Mouse (Mus musculus) macrophage (primary cell): ENCODE data around the gene Rab26. TPM values are rescaled to one million over a fixed set of nuclear protein-coding genes. Genes with fewer than 3 reads are reported as not detected.
A peak's percentile ranks its signal among the peaks of the same experiment; 100 is the strongest.

Experiments
- H3K27ac ChIP-seq: fragments of 350-480 bp; formaldehyde crosslinking; 2 replicates; pipeline ENCODE4 v1.9.0; 2021
- H3K36me3 ChIP-seq: fragments of 350-480 bp; formaldehyde crosslinking; 2 replicates; pipeline ENCODE4 v1.9.0; 2021; ENCODE audit errors: inconsistent target
- H3K4me3 ChIP-seq: fragments of 350-480 bp; formaldehyde crosslinking; 2 replicates; pipeline ENCODE4 v1.9.0; 2021; ENCODE audit errors: inconsistent target
- H3K79me2 ChIP-seq: fragments of 350-480 bp; formaldehyde crosslinking; 2 replicates; pipeline ENCODE4 v1.9.0; 2021; ENCODE audit errors: inconsistent target
- WGBS: methylation state at CpG from one replicate; pipeline ENCODE4 v1.1.7; 2026; ENCODE audit warnings: inconsistent platforms; ENCODE audit not compliant: missing documents; 5-methylcytosine and 5-hydroxymethylcytosine counted together
- polyA plus RNA-seq: library from polyadenylated mRNA; stranded (reverse); fragments of 250-400 nt; gene quantifications from 3 replicates; pipeline ENCODE4 v1.2.4, GENCODE M21; 2018; ENCODE audit warnings: inconsistent platforms

The Rab26 gene
- polyA plus RNA-seq, 1 experiment from 2014 or later: not detected

- no peak overlapping the region for H3K27ac ChIP-seq
- 21% methylated on average over 4 of the region's 4 CpGs for WGBS
- H3K79me2 ChIP-seq: peaks cover 81% of the 10 kb centered on the region; the same call in 1 of the 2 replicates
- H3K4me3 ChIP-seq: no peak overlapping the region
- no peaks in the 10 kb centered on the region for H3K36me3 ChIP-seq
Observed at GRCm38 (mm10) chr17:24558600-24559099, 24.6 kb upstream of the Rab26 start.

DNA sequence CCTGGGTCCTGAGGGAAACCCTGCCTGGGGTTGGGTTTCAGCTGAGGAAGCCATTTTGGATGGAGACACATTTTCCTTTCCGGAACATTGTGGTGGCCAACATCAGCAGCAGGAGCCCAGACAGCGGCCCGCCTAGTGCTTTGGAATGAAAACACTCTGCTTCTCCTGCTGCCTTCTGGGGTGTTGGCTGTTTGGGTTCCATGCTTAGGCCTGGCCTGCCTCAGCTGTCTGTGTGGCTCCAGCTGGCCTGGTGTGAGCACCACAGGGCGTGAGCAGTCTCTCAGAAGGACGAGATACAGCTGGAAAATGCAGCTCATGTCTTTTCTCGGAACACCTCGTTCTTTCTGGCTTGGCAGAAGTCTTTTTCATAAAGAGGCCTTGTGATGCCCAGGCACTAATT is 23.1 kb upstream of the Rab26 start:
- Histone ChIP-seq H3K4me3 (no peak overlapping the region), H3K36me3 (no peaks in the 10 kb centered on the region), H3K27ac (no peak overlapping the region), H3K79me2 (peaks cover 85% of the 10 kb centered on the region; the same call in 1 of the 2 replicates)
- 98% methylated on average over 7 of the region's 7 CpGs for WGBS

DNA sequence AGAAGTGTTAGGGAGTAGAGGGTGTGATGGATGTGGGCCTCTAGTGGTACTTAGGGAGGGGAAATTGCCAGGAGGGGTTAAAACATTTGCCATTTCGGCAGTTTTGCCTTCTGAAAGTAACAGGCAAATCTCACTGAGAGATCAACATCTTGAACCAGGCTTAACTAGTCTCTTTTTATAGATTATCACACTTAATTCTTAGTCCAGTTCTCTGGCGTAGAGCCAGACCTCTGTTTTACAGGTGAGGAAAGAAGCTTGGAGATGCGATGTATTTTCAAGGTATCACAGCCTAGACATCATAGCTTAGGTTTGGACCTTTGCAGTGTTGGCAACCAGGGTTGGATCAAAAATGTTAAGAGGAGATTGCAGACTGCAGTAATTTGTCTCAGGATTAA is 17.0 kb upstream of the Rab26 start:
- no peak overlapping the region for H3K27ac ChIP-seq
- WGBS: 81% methylated on average over 3 of the region's 3 CpGs
- peaks cover 55% of the 10 kb centered on the region for H3K79me2 ChIP-seq
- no peaks in the 10 kb centered on the region for H3K36me3 ChIP-seq
- peak overlapping the region; percentile 36 for H3K4me3 ChIP-seq

GRCm38 (mm10) chr17:24550416-24551049 is 16.5 kb upstream of the Rab26 start:
- Histone ChIP-seq H3K27ac (no peak overlapping the region), H3K79me2 (peaks cover 50% of the 10 kb centered on the region), H3K4me3 (peak overlapping the region; percentile 36), H3K36me3 (no peaks in the 10 kb centered on the region)
- 3% methylated on average over 44 of the region's 44 CpGs for WGBS

GRCm38 (mm10) chr17:24549618-24550415 is 15.8 kb upstream of the Rab26 start, which contains the start of gene Pkd1:
Gene Pkd1 (plus strand): TSS chr17:24549834.
- Histone ChIP-seq H3K4me3 (peak within 1 kb of the TSS; percentile 55), H3K27ac (peak within 1 kb of the TSS; percentile 61), H3K36me3 (no peaks in the 10 kb centered on the region), H3K79me2 (peaks cover 43% of the 10 kb centered on the region)
- 0% methylated on average over 57 of the region's 72 CpGs for WGBS

- 1% methylated on average over 23 of the region's 23 CpGs for WGBS
- peak overlapping the region; percentile 61 for H3K27ac ChIP-seq
- peaks cover 36% of the 10 kb centered on the region for H3K79me2 ChIP-seq
Observed at GRCm38 (mm10) chr17:24548921-24549617, 15.1 kb upstream of the Rab26 start.

DNA sequence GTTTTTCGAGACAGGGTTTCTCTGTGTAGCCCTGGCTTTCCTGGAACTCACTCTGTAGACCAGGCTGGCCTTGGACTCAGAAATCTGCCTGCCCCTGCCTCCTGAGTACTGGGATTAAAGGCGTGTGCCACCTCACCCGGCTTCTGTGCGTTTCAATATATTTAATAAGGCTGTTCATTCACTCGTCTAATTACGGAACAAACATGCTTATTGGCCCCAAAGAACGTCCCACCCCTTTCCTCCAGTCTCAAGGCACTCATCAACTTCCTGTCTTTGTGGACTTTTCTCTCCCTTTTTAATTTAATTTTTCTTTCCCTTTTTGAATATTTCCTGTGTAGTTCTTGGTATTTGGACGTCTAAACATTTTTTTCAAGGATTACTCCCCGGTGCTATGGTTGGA is 14.4 kb upstream of the Rab26 start:
- Histone ChIP-seq H3K27ac (peak overlapping the region; percentile 61), H3K36me3 (no peaks in the 10 kb centered on the region), H3K4me3 (peak overlapping the region; percentile 55), H3K79me2 (peaks cover 29% of the 10 kb centered on the region)
- WGBS: 2% methylated on average over 9 of the region's 9 CpGs

More at GRCm38 (mm10) chr17:24548921-24549617, 15.1 kb upstream of the Rab26 start:
- H3K4me3 ChIP-seq: peak overlapping the region; percentile 55
- no peaks in the 10 kb centered on the region for H3K36me3 ChIP-seq

DNA sequence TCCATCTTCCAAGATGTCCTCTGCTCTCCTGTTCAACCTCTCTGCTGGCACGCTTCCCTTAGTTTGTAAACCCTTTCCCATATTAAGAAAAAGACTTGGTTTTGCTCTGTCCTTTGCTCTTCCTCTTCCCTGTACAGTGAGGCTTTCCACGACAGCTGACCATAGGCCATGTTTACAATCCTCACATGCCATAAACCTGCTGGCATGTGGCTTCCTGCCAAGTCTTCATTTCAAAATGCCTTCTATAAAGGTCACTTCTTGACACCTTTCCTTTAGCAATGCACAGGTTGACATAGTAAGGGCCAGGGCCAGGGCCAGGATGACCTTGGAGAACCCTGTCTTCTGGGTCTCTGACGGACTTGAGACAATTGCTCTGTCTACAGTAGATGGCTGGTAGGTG is 12.2 kb upstream of the Rab26 start:
- 84% methylated on average over 3 of the region's 3 CpGs for WGBS
- H3K4me3 ChIP-seq: no peak overlapping the region
- peaks cover 7% of the 10 kb centered on the region for H3K79me2 ChIP-seq
- H3K36me3 ChIP-seq: no peaks in the 10 kb centered on the region
- H3K27ac ChIP-seq: no peak overlapping the region

- no peaks in the 10 kb centered on the region for H3K79me2 ChIP-seq
- no peak overlapping the region for H3K4me3 ChIP-seq
- H3K27ac ChIP-seq: no peak overlapping the region
- 93% methylated on average over 2 of the region's 2 CpGs for WGBS
- no peaks in the 10 kb centered on the region for H3K36me3 ChIP-seq
Observed at GRCm38 (mm10) chr17:24545247-24545646, 11.2 kb upstream of the Rab26 start.

DNA sequence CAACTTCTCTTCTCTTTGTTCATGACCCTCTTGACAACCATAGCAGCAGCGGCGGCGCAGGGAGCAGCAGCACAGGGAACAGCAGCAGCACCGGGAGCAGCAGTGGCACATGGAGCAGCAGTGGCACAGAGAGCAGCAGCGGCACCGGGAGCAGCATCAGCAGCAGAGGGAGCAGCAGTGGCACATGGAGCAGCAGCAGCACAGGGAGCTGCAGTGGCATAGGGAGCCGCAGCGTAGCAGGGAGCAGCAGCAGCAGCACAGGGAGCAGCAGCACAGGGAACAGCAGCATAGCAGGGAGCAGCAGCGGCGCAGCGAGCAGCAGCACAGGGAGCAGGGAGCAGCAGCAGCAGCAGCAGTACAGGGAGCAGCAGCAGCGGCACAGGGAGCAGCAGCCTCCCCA is 10.6 kb upstream of the Rab26 start:
- no peaks in the 10 kb centered on the region for H3K36me3 ChIP-seq
- no peak overlapping the region for H3K27ac ChIP-seq
- no peak overlapping the region for H3K4me3 ChIP-seq
- no peaks in the 10 kb centered on the region for H3K79me2 ChIP-seq
- WGBS: 87% methylated on average over 12 of the region's 12 CpGs

GRCm38 (mm10) chr17:24540375-24540774 is 6.4 kb upstream of the Rab26 start:
- WGBS: 12% methylated on average over 3 of the region's 3 CpGs
- Histone ChIP-seq H3K4me3 (no peak overlapping the region), H3K79me2 (no peaks in the 10 kb centered on the region)

GRCm38 (mm10) chr17:24538950-24539349 is 4.9 kb upstream of the Rab26 start:
- Histone ChIP-seq H3K79me2 (no peaks in the 10 kb centered on the region), H3K36me3 (no peaks in the 10 kb centered on the region), H3K4me3 (no peak overlapping the region), H3K27ac (no peak overlapping the region)
- 76% methylated on average over 8 of the region's 8 CpGs for WGBS

More at GRCm38 (mm10) chr17:24540375-24540774, 6.4 kb upstream of the Rab26 start:
- H3K36me3 ChIP-seq: no peaks in the 10 kb centered on the region
- H3K27ac ChIP-seq: no peak overlapping the region

DNA sequence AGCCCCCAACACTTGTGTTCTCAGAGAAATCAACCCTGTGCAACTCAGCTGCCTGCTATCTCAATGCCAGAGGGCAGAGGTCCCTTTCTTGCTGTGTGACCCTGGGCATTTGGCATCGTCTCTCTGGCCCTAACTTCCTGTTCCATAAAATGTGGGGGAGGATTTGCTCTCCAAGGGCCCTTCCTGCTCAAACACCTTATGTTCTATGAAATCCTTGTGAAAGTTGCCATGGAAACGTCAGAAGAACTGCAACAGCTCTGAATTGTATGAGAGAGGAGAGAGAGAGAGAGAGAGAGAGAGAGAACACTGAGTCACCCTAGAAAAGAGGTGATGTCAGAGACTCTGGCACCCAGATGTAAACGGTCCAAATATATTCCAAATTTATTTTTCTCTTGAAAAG is 3.5 kb upstream of the Rab26 start:
- no peaks in the 10 kb centered on the region for H3K79me2 ChIP-seq
- no peak overlapping the region for H3K4me3 ChIP-seq
- WGBS: 26% methylated on average over 3 of the region's 3 CpGs
- no peak overlapping the region for H3K27ac ChIP-seq
- H3K36me3 ChIP-seq: no peaks in the 10 kb centered on the region

GRCm38 (mm10) chr17:24535300-24535699 is 1.3 kb upstream of the Rab26 start:
- H3K4me3 ChIP-seq: no peak overlapping the region
- no peaks in the 10 kb centered on the region for H3K36me3 ChIP-seq
- H3K79me2 ChIP-seq: peaks cover under 1% of the 10 kb centered on the region; the same call in 1 of the 2 replicates
- no peak overlapping the region for H3K27ac ChIP-seq
- WGBS: 89% methylated on average over 5 of the region's 5 CpGs
